Mouse (Mus musculus) thymus, adult 2 months (tissue): ENCODE data around the gene Etv3. TPM values are rescaled to one million over a fixed set of nuclear protein-coding genes. Genes with fewer than 3 reads are reported as not detected.

Experiments
- DNase-seq: peaks from one replicate; pipeline ENCODE4 v3.0.0; 2021
- H3K27ac ChIP-seq: fragments of 200-500 bp; 2 replicates; pipeline ENCODE4 v1.5.1; 2012; ENCODE audit warnings: low read length, control low read depth; ENCODE audit not compliant: control insufficient read depth, insufficient read depth
- H3K27me3 ChIP-seq: fragments of 200-500 bp; 2 replicates; pipeline ENCODE4 v1.6.1; 2012; ENCODE audit warnings: mild to moderate bottlenecking, low read length, moderate library complexity, mixed read lengths; ENCODE audit not compliant: control insufficient read depth, insufficient read depth
- H3K36me3 ChIP-seq: fragments of 200-500 bp; 2 replicates; pipeline ENCODE4 v1.6.1; 2012; ENCODE audit warnings: mild to moderate bottlenecking, low read length, moderate library complexity; ENCODE audit not compliant: control insufficient read depth, insufficient read depth
- H3K4me1 ChIP-seq: fragments of 200-500 bp; replicated peaks from 2 replicates; pipeline ENCODE4 v1.6.1; 2012; ENCODE audit warnings: low read length; ENCODE audit not compliant: control insufficient read depth, insufficient read depth
- H3K4me3 ChIP-seq: fragments of 200-500 bp; 2 replicates; pipeline ENCODE4 v1.5.1; 2012; ENCODE audit warnings: mild to moderate bottlenecking, low read length, control low read depth, moderate library complexity; ENCODE audit not compliant: control insufficient read depth, insufficient read depth
- CTCF ChIP-seq: fragments of 200-500 bp; IDR thresholded peaks from 2 replicates; pipeline ENCODE4 v1.5.1; 2012; ENCODE audit warnings: mild to moderate bottlenecking, control low read depth, low read length, moderate library complexity, borderline replicate concordance; ENCODE audit not compliant: control insufficient read depth, poor library complexity, insufficient read depth; ENCODE audit errors: extremely low read depth
- POLR2A ChIP-seq: fragments of 200-500 bp; IDR thresholded peaks from 2 replicates; pipeline ENCODE4 v1.6.1; 2012; ENCODE audit warnings: mild to moderate bottlenecking, low read length, control low read depth, moderate library complexity; ENCODE audit not compliant: control insufficient read depth, poor library complexity, insufficient read depth; ENCODE audit errors: extremely low read depth
- WGBS: fragments of 180-500 bp; shearing (Covaris S2); methylation state at CpG from one replicate; pipeline ENCODE4 v1.1.7; 2018; 5-methylcytosine and 5-hydroxymethylcytosine counted together
- polyA plus RNA-seq: library from polyadenylated mRNA; depleted of rRNA; stranded (reverse); fragments of >200 nt; gene quantifications from 2 replicates; pipeline ENCODE4 v1.2.3, GENCODE M21; 2012

Gene Etv3
- polyA plus RNA-seq, 1 experiment: 38.4 TPM

- H3K27ac ChIP-seq: peak overlapping the region; percentile 31; the same call in 1 of the 2 replicates
- no peak for DNase-seq
- peaks cover 32% of the 10 kb centered on the region for H3K36me3 ChIP-seq
- H3K4me3 ChIP-seq: no peak overlapping the region
- no peaks in the 10 kb centered on the region for H3K27me3 ChIP-seq
- TF ChIP-seq POLR2A (no peak), CTCF (no peak)
- WGBS: 28% methylated on average over 8 of the region's 8 CpGs
- peaks cover 43% of the 10 kb centered on the region for H3K4me1 ChIP-seq
Measured at GRCm38 (mm10) chr3:87528841-87529240, 3.6 kb downstream of the Etv3 start.

- peak; percentile 79 for DNase-seq
- WGBS: 4% methylated on average over 11 of the region's 11 CpGs
Measured at GRCm38 (mm10) chr3:87529568-87529967, 4.4 kb downstream of the Etv3 start.

GRCm38 (mm10) chr3:87530234-87530633, 5.0 kb downstream of the Etv3 start:
- H3K27ac ChIP-seq: no peak overlapping the region
- no peak for DNase-seq
- WGBS: 72% methylated on average over 3 of the region's 3 CpGs
- TF ChIP-seq POLR2A: no peak
- no peak for TF ChIP-seq CTCF
- H3K36me3 ChIP-seq: peaks cover 46% of the 10 kb centered on the region
- H3K4me3 ChIP-seq: no peak overlapping the region
- no peaks in the 10 kb centered on the region; the same call in 1 of the 2 replicates for H3K27me3 ChIP-seq
- peaks cover 38% of the 10 kb centered on the region for H3K4me1 ChIP-seq

More at GRCm38 (mm10) chr3:87529568-87529967, 4.4 kb downstream of the Etv3 start:
- Histone ChIP-seq H3K27ac (peak overlapping the region; percentile 77; the same call in 1 of the 2 replicates), H3K4me3 (no peak overlapping the region), H3K36me3 (peaks cover 39% of the 10 kb centered on the region), H3K4me1 (peaks cover 43% of the 10 kb centered on the region), H3K27me3 (no peaks in the 10 kb centered on the region)
- TF ChIP-seq CTCF (no peak), POLR2A (no peak)

- TF ChIP-seq CTCF: no peak
- no peak for TF ChIP-seq POLR2A
- H3K4me1 ChIP-seq: peaks cover 24% of the 10 kb centered on the region
- 96% methylated on average over 7 of the region's 7 CpGs for WGBS
- H3K36me3 ChIP-seq: peaks cover 76% of the 10 kb centered on the region
- no peak overlapping the region for H3K27ac ChIP-seq
- H3K4me3 ChIP-seq: no peak overlapping the region
- no peaks in the 10 kb centered on the region; the same call in 1 of the 2 replicates for H3K27me3 ChIP-seq
- DNase-seq: no peak
Measured at GRCm38 (mm10) chr3:87533667-87534378, 8.6 kb downstream of the Etv3 start.

- peaks cover 52% of the 10 kb centered on the region for H3K36me3 ChIP-seq
- DNase-seq: no peak
- peaks cover 14% of the 10 kb centered on the region for H3K4me1 ChIP-seq
- H3K27ac ChIP-seq: no peak overlapping the region
- TF ChIP-seq POLR2A (no peak), CTCF (no peak)
- 82% methylated on average over 10 of the region's 10 CpGs for WGBS
- no peak overlapping the region for H3K4me3 ChIP-seq
- H3K27me3 ChIP-seq: no peaks in the 10 kb centered on the region; the same call in 1 of the 2 replicates
Measured at GRCm38 (mm10) chr3:87538034-87538433, 12.8 kb downstream of the Etv3 start.

GRCm38 (mm10) chr3:87540028-87540675, 14.9 kb downstream of the Etv3 start:
- TF ChIP-seq CTCF: no peak
- TF ChIP-seq POLR2A: no peak
- H3K27ac ChIP-seq: no peak overlapping the region
- H3K4me1 ChIP-seq: peaks cover 14% of the 10 kb centered on the region
- no peaks in the 10 kb centered on the region; the same call in 1 of the 2 replicates for H3K27me3 ChIP-seq
- no peak overlapping the region for H3K4me3 ChIP-seq
- WGBS: 91% methylated on average over 11 of the region's 11 CpGs
- DNase-seq: no peak
- peaks cover 32% of the 10 kb centered on the region for H3K36me3 ChIP-seq
